Mouse (Mus musculus): ENCODE measurements around the gene Fbxo46.

DNA sequence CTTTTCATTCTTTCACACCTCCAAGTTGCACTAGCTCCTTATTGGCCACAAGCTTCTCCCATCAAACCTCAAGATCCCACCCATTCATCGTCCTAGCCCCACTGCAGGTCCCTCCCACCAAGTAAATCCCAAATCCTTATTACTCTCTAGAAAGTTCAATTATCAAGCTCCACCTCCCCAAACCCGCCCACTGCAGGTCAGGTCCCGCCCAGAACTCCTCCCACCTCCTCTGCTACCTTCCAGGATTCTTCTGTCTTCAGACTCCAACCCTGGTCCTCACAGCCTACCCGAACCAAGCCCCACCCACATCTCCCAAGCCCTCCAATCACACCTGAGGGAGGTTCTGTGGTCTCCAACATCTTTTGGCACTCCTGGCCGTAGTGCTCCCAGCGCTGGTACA is 44.5 kb downstream of the Fbxo46 start:
- no peak for TF ChIP-seq CTCF (IDR thresholded peaks at IDR 0.05; ENCODE audit: borderline replicate concordance, control insufficient read depth, extremely low read depth, insufficient read depth, low read length, poor library complexity)
- no peak for TF ChIP-seq POLR2A (IDR thresholded peaks at IDR 0.05; ENCODE audit: control insufficient read depth, extremely low read depth, insufficient read depth, low read length, poor library complexity)
